Mouse (Mus musculus): ENCODE measurements around the gene Ube2e3. TPM values are rescaled to one million over a fixed set of nuclear protein-coding genes. Genes with fewer than 3 reads are reported as not detected.

The Ube2e3 gene
- total RNA-seq, 1 experiment from 2014 or later: 98.7 TPM

DNA sequence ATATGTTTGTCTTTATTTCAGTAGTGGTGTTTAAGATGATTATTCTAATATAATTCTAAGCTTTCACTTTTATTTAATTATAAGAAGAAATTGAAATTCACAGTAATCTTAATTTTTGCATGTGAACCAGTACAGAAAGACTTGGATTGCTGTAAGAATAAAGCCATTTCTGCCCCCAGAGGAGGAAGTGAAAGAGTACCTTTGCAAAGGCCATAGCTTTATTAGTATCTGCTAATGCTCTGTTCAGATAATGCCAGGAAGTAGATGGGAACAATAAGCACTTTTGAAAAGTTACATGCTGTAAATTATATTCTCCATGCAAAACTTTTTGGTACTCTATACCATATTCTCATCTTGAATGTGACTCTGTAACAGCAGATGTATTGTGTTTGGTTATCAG lies 8.1 kb downstream of the Ube2e3 start:
- no peak; the same call in 1 of the 2 replicates for ATAC-seq (replicated peaks; ENCODE audit: low read depth, poor library complexity, severe bottlenecking)

DNA sequence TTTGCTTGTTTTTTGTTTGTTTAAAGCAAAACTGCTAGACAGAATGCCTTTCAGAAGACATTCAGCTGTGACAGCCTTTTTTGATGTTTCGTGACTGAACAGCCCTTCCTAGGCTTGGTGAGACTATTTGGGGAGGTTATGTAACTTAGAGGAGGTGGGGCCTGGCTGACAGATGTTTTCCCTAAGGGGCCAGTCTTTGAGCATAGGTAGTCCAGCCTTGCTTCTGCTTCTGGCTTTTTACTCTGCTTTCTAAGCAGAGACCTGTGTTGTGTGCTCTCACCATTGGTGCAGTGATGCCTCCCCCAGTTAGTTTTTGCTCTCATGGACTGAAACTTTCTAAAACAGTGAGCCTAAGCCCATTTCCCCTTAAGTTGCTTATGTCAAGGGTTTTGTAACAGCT lies 14.1 kb downstream of the Ube2e3 start:
- no peak for ATAC-seq (replicated peaks; ENCODE audit: low read depth, poor library complexity, severe bottlenecking)

DNA sequence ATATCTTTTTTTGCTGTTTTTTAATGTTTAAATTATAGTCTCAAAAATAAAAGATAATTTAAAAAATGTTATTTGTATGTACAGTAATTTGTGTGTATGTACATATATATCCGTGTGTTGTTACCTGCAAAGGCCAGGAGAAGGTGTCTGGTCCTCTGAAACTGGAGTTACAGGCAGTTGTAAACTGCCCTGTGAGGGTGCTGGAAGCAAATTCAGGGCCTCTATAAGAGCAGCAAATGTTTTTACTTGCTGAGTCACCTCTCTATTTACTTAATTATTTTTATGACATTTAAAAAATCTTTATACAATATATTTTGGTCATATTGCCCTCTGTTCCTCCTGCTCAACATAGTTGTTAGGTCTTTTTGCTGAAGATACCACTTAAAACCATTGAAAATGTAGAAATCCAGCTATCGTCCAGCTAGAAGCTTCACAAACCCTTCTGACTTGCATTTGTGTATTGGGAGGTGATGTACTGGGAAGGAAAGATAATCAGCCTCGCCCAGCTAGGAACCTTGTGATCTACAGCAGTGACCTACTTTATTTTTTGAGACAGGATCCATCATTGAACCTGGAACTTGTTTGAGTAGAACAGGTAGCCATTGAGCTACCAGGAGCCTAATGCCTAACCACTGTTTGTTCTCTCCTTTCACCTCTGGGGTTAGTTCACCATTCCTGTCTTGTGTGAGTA lies 15.0 kb downstream of the Ube2e3 start:
- no peak; the same call in 1 of the 2 replicates for ATAC-seq (replicated peaks; ENCODE audit: low read depth, poor library complexity, severe bottlenecking)

DNA sequence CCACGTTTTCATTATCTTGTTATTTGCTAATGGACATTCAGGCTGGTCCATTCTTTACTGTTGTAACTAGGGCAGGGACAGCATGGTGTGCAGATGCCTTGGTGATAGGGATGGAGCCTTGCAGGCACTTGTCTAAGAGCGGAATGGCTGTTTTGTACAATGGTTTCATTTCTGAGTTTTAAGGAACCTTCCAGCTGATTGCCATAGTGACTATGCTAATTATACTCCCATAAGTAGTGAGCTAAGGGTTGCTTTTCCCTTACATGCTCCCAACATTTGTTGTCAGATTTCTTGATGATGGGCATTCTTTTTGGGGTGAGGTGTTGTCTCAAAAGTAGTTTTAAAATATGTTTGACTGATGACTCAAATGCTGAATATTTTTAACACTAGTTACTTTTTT lies 18.5 kb downstream of the Ube2e3 start:
- ATAC-seq (replicated peaks; ENCODE audit: low read depth, poor library complexity, severe bottlenecking): 0 out of 2 replicates have a peak, but pooled peaks have one; percentile 15

DNA sequence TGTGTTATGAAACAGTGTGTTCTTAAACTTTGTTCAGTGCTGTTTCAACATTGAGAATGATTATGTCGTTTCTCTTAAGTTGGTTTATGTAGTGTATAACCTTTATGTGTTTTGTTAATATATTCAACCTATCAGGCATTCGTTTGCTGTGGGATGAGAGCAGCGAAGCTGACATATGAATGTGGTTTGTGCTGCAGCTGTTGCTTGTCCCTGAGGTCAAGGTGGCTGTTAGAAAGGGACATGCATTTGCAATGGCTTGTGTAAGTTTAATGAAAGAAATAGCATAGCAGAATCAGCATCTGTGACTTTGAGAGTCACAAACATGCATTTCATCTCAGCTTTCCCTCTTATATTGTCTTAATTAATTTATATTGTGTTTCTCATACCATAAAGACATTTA lies 20.3 kb downstream of the Ube2e3 start:
- ATAC-seq (replicated peaks; ENCODE audit: low read depth, poor library complexity, severe bottlenecking): no peak

DNA sequence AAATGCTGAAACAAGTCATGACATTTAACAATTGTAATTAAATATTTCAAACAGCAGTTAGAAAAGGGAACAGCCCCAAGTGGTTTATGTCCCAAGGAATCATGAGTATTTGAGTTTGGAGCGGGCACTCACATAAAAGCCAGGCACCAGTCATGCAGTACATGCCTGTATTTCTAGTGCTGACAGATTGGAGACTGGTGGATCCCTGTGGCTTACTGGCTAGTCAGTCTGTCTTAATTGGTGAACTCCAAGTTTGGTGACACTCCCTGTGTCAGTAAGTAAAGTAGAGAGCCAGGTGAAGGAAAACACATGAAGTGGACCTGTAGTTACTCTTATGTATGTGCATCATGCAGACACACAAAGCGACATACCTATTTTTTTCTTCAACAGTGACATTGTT lies 27.3 kb downstream of the Ube2e3 start:
- no peak for ATAC-seq (replicated peaks; ENCODE audit: low read depth, poor library complexity, severe bottlenecking)

DNA sequence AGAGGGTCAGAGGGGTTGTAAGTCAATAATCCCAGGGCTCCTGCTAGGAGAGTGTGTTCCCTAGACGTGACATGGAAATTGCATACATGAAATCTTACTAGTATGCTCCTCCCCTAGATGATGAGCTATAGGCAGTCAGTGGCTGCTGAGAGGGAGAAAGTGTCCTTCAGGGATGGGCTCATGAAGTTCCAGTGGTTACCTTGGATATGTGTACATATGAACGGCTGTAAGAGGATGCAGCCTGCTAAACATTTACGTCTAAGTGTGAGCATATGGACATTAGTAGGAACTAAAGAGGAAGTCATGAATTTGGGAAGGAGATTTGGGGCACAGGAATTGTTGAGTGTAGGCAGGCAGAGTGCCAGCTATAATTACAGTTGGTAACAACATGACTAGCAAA lies 38.0 kb downstream of the Ube2e3 start:
- ATAC-seq (replicated peaks; ENCODE audit: low read depth, poor library complexity, severe bottlenecking): 0 out of 2 replicates have a peak, but pooled peaks have one; percentile 50

DNA sequence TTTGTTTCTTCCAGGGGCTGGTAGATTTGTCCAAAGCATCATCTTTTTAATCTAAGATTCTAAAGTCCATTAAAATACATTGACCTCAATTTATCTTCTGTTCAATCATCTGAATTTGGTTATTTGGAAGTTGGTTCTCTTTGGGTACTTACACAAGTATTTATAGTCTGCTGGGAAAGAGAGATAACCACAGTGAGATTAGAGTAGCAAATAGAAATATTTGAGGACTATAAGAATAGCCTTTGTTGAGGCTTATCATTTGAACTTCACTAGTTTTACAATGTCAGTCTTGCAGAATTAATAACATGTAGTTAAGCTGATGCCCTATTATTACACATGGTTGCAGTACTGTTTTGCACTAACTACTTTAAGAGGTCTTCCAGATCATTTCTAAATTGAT lies 43.6 kb downstream of the Ube2e3 start:
- no peak for ATAC-seq (replicated peaks; ENCODE audit: low read depth, poor library complexity, severe bottlenecking)

DNA sequence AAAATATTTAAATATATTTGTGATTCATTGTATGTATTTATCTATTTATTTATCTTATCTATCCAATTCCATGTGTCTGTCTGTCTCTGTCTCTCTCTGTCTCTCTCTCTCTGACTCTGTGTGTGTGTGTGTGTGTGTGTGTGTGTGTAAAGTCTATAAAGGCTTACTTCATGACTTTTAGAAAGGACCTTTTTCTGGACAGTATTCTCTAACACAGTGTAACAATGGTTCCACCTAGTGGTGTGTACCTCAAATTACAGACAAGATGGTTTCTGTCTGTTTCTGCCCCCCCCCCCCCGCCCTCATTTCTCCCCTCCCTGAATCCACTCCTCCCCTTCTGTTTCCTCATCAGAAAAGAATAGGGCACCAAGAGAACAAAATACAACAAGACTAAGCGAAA lies 46.9 kb downstream of the Ube2e3 start:
- peak; percentile 73 for ATAC-seq (replicated peaks; ENCODE audit: low read depth, poor library complexity, severe bottlenecking)

DNA sequence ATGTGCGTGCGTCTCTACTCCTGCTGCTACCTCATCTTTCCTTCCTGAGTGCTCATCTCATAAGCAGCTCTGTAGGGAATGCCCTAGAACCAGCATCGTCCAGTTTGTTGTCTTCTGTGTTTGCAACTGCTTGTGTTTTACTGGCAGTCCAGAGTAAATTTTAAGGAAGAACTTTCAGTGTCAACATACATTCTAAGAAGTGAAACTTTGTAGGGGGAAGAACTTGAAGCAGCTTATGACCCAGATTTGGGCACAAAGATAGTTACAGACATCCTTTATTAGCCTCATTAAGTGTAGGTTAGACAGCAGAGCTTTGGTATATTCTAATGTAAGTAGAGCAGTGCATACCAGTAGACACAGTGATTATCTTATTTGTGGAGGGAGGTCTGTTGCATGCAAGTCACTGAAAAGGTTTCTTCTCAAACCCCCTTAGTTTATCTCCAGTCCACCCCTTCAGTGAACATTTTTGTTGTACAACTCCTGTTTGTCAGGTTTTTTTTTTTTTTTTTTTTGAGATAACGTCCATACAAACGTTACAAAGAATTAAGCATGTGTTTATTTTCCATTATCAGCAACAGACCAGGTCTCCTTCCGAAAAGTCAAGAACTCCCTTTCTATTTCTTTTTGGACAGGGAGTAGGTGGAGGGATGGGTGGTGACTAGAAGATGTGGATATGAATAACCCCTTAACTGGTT lies 55.2 kb downstream of the Ube2e3 start:
- ATAC-seq (replicated peaks; ENCODE audit: low read depth, poor library complexity, severe bottlenecking): peak; percentile 33

DNA sequence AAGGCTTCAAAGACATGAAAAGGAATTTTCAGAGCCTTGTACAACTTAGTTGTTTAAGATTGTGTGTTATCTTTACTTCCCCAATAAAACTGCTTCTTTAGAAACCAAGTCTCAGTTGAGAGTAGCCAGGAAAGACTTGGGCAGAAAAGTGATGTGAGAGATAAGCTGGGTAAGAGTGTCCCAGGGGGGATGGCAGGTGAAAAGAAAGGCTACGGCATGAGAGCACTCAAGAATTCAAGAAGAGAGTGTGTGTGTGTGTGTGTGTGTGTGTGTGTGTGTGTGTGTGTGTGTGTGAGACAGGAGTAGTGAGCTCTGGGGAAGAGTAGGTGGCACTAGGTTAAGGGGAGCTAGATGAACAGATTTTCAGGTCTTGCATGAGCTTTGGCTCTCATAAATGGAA lies 57.9 kb downstream of the Ube2e3 start:
- ATAC-seq (replicated peaks; ENCODE audit: low read depth, poor library complexity, severe bottlenecking): no peak

DNA sequence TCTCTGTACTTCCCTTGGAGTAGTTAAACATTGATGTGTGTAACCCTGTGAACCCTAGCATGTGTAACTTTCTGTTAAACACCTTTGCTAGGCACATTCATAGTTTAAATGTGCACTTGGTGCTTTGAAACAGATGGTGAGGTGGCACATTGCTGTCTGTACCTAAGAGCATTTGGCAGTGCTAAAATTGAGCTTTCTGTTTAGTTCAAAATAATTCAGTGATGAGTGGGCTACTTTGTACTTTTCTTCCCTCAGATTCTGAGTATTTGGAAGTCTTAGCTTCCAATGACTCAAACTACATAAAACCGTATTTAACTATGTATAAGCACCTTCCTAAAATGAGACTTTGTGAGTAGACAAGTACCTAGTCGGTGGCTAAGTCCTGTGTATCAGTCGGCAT lies 59.7 kb downstream of the Ube2e3 start:
- no peak for ATAC-seq (replicated peaks; ENCODE audit: low read depth, poor library complexity, severe bottlenecking)

DNA sequence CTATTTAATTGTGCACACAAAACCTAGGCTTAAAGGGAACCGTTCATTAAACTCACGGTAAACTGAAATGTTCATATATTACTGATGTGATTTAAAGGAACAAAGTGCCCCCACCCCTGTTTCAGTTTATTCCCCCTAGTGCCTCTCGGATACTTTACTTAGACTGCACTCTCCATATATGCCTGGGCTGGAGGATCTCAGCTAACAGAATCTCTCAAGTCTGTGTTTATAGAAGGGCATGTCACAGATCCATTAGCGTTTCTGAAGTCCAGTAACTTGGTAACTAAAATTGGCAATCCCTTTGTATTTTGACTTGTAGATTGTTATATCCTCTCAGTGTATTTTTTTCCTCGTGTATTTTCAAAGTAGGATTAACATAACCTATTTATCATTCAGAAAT lies 60.2 kb downstream of the Ube2e3 start:
- ATAC-seq (replicated peaks; ENCODE audit: low read depth, poor library complexity, severe bottlenecking): no peak

DNA sequence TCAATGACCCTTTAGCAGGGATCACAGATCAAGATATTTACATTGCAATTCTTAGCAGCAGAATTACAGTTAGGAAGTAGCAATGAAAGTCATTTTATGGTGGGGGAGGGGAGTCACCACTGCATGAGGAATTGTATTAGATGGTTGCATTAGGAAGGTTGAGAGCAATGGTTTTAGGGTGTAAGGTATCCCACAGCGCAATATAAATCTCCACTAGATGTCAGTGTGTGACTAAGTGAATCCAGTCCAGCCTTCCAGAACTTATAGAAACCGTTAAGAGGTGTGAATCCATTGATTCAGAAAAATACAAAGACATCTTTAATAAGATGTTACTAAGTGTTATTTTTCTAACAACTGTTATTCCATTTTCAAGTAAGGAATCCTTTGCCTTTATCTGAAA lies 63.4 kb downstream of the Ube2e3 start:
- peak; percentile 85 for ATAC-seq (replicated peaks; ENCODE audit: low read depth, poor library complexity, severe bottlenecking)

DNA sequence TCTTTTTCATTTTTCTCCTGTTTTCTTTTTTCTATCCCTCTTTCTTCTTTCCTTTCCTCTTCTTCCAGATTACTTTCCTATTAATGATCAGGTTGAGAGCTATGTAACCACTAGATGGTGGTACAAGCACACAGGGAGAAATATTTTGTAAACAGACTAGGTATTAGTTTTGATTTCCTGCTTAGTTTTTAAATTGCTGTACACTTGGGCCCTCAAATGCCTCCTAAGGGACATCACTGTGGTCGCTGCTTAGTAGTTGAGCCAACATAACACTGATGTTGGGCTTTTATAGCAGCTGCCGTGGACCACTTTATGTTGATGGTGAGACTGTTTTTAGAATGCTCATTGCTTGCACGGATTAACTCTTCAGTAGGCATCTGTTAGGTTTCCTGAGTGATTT lies 91.5 kb downstream of the Ube2e3 start:
- ATAC-seq (replicated peaks; ENCODE audit: low read depth, poor library complexity, severe bottlenecking): peak; percentile 84

DNA sequence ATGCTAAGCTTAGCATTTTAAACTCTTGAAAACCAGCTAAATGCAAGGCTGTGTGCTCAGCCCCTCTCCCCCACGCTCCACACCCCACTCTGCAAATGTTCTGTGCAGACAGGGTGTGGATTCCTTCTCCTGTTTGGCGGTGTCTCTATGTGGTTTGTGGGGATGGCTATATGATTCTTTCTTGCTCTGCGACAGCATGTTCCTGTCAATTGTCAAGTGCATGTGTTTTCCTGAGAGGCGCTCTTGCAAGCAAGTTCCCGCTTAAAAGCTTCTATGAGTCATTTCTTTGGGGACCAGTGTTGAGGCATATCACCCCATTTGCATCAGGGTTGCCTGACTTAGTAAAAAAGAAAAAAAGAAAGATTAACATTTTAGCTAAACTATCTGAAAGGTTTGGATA lies 92.4 kb downstream of the Ube2e3 start:
- ATAC-seq (replicated peaks; ENCODE audit: low read depth, poor library complexity, severe bottlenecking): no peak

DNA sequence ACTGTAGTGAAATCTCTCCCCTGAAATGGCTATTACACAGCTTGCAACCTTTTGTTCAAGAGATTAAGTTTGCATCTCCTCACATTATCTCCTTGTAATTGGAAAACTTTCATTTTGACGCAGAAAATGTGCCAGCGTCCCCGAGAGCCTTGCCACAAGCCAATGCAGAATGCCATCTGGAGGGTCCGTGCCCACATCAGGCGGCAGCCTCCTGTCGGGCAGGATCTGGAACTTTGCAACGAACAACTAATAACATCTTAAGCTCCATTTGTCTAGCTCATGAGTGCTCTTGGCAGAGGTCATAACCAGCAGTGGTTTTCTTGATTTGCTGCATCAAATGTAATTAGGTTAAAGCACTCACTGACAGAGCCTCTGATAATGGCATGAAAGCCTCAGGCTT lies 93.1 kb downstream of the Ube2e3 start:
- no peak for ATAC-seq (replicated peaks; ENCODE audit: low read depth, poor library complexity, severe bottlenecking)

DNA sequence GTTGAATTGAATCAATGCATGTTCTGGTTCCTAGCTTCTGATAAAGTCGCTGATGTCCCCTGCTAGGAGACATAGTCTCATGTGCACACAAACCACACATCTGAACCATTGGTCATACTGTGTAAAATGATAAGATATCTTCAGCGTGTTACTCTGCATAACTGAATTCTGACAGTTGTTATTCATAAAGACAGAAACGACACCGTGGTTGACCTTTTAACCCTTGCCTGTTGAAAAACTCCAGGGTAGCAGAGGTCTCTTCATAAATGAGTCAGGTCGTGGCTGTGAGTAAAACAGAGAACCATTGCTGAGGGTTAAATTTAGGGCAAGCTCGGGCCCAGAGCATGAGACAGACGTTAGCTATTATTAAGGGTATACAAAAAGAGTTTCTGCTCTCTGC lies 93.7 kb downstream of the Ube2e3 start:
- peak; percentile 59; the same call in 1 of the 2 replicates for ATAC-seq (replicated peaks; ENCODE audit: low read depth, poor library complexity, severe bottlenecking)

DNA sequence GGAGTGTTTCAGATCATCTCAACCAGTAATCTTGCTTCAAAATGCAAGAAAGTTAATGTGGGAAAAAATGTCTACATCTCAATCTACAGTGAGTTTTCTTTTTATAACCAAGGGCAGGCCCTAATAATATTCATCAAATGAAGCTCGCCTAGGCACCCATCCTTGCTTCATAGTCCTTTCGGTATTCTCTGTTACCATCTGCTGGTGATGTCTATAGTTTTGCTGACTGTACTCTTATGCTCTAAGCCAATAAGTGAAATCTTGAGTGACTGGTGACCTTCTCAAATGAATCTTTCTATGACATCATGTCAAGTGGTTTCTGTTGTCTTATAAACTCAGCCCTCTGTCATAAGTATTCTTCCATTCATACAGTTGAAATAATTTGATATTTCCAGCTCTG lies 97.1 kb downstream of the Ube2e3 start:
- no peak for ATAC-seq (replicated peaks; ENCODE audit: low read depth, poor library complexity, severe bottlenecking)

DNA sequence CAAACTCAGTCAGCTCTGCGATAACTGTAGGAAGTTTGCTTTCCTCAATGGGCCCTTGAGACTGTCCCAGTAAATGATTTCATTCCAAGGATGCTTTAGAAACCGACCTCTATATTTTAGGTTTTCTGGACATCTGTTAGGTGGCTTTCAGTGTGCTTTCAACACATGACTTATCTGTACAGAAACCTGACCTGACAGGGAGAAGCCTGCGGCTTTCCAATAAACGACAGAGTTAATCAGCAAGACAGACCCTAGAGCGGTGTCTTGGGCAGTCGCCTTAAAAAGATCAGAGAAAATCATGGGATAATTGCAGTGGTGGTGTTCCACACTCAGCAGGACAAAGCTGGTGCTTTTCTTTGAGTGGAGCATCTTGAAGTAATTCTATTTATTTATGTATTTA lies 97.5 kb downstream of the Ube2e3 start:
- ATAC-seq (replicated peaks; ENCODE audit: low read depth, poor library complexity, severe bottlenecking): no peak

DNA sequence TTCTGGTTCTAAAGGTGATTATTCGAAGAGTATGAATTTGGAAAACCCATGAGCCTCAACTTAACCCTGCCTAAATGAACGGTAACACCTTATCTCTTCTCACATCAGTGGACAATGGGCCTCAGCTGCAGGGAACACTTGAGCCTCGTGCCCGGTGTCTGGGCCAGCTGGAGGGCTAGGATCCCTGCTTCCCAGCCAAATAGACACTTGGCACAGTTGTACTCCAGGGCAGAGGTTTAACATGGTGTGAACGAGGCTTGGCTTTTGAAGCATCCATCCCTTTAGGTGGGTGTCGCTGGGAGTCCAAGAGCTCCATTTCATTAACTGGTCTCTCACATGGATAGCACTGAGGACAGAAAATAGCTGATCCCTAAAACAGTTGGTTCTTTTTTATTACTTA lies 102.2 kb downstream of the Ube2e3 start:
- no peak for ATAC-seq (replicated peaks; ENCODE audit: low read depth, poor library complexity, severe bottlenecking)

All from common myeloid progenitor, adult 5-6 weeks (primary cell).